Mouse (Mus musculus) thymus, adult 2 months (tissue): ENCODE measurements around the gene Dnajc3. TPM values are rescaled to one million over a fixed set of nuclear protein-coding genes. Genes with fewer than 3 reads are reported as not detected.
A peak's percentile ranks its signal among the peaks of the same experiment; 100 is the strongest.

Experiments used
- DNase-seq: peaks from one replicate; pipeline ENCODE4 v3.0.0; 2021
- H3K27ac ChIP-seq: fragments of 200-500 bp; 2 replicates; pipeline ENCODE4 v1.5.1; 2012; ENCODE audit warnings: low read length, control low read depth; ENCODE audit not compliant: control insufficient read depth, insufficient read depth
- H3K27me3 ChIP-seq: fragments of 200-500 bp; 2 replicates; pipeline ENCODE4 v1.6.1; 2012; ENCODE audit warnings: mild to moderate bottlenecking, low read length, moderate library complexity, mixed read lengths; ENCODE audit not compliant: control insufficient read depth, insufficient read depth
- H3K36me3 ChIP-seq: fragments of 200-500 bp; 2 replicates; pipeline ENCODE4 v1.6.1; 2012; ENCODE audit warnings: mild to moderate bottlenecking, low read length, moderate library complexity; ENCODE audit not compliant: control insufficient read depth, insufficient read depth
- H3K4me1 ChIP-seq: fragments of 200-500 bp; replicated peaks from 2 replicates; pipeline ENCODE4 v1.6.1; 2012; ENCODE audit warnings: low read length; ENCODE audit not compliant: control insufficient read depth, insufficient read depth
- H3K4me3 ChIP-seq: fragments of 200-500 bp; 2 replicates; pipeline ENCODE4 v1.5.1; 2012; ENCODE audit warnings: mild to moderate bottlenecking, low read length, control low read depth, moderate library complexity; ENCODE audit not compliant: control insufficient read depth, insufficient read depth
- CTCF ChIP-seq: fragments of 200-500 bp; IDR thresholded peaks from 2 replicates; pipeline ENCODE4 v1.5.1; 2012; ENCODE audit warnings: mild to moderate bottlenecking, control low read depth, low read length, moderate library complexity, borderline replicate concordance; ENCODE audit not compliant: control insufficient read depth, poor library complexity, insufficient read depth; ENCODE audit errors: extremely low read depth
- POLR2A ChIP-seq: fragments of 200-500 bp; IDR thresholded peaks from 2 replicates; pipeline ENCODE4 v1.6.1; 2012; ENCODE audit warnings: mild to moderate bottlenecking, low read length, control low read depth, moderate library complexity; ENCODE audit not compliant: control insufficient read depth, poor library complexity, insufficient read depth; ENCODE audit errors: extremely low read depth
- WGBS: fragments of 180-500 bp; shearing (Covaris S2); methylation state at CpG from one replicate; pipeline ENCODE4 v1.1.7; 2018; 5-methylcytosine and 5-hydroxymethylcytosine counted together
- polyA plus RNA-seq: library from polyadenylated mRNA; depleted of rRNA; stranded (reverse); fragments of >200 nt; gene quantifications from 2 replicates; pipeline ENCODE4 v1.2.3, GENCODE M21; 2012

The Dnajc3 gene
- polyA plus RNA-seq, 1 experiment: 29.8 TPM

- TF ChIP-seq CTCF (no peak), POLR2A (no peak)
- no peak overlapping the region for H3K4me3 ChIP-seq
- 5% methylated on average over 2 of the region's 2 CpGs for WGBS
- peaks cover 54% of the 10 kb centered on the region for H3K4me1 ChIP-seq
- no peaks in the 10 kb centered on the region for H3K36me3 ChIP-seq
- peak overlapping the region; percentile 67 for H3K27ac ChIP-seq
- no peaks in the 10 kb centered on the region for H3K27me3 ChIP-seq
- peak; percentile 72 for DNase-seq
Measured at GRCm38 (mm10) chr14:118929779-118930178, 8.0 kb upstream of the Dnajc3 start.

DNA sequence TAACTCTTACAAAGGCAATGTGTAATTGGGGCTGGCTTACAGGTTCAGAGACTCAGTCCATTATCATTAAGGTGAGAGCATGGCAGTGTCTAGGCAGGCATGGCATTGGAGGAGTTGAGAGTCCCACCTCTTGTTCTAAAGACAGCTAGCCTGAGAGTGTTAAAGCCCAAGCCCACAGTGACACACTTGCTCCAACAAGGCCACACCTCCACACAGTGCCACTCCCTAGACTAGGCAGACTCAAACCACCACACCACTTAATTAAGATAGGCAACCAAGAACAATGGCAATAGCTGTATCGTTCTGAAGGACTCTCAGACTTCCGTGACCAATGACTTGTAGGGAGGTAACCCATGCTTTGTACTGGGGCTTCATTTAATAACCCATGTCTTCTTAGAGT, 7.0 kb upstream of the Dnajc3 start:
- DNase-seq: no peak
- Histone ChIP-seq H3K36me3 (no peaks in the 10 kb centered on the region), H3K27me3 (no peaks in the 10 kb centered on the region), H3K4me3 (no peak overlapping the region), H3K27ac (no peak overlapping the region), H3K4me1 (peaks cover 56% of the 10 kb centered on the region)
- TF ChIP-seq CTCF (no peak), POLR2A (no peak)
- WGBS: 49% methylated on average over 2 of the region's 2 CpGs

- Histone ChIP-seq H3K36me3 (no peaks in the 10 kb centered on the region), H3K27me3 (no peaks in the 10 kb centered on the region), H3K4me1 (peaks cover 53% of the 10 kb centered on the region), H3K4me3 (no peak overlapping the region), H3K27ac (no peak overlapping the region)
- WGBS: 100% methylated on average over 2 of the region's 2 CpGs
- no peak for TF ChIP-seq CTCF
- no peak for TF ChIP-seq POLR2A
- DNase-seq: no peak
Measured at GRCm38 (mm10) chr14:118931181-118931580, 6.6 kb upstream of the Dnajc3 start.

DNA sequence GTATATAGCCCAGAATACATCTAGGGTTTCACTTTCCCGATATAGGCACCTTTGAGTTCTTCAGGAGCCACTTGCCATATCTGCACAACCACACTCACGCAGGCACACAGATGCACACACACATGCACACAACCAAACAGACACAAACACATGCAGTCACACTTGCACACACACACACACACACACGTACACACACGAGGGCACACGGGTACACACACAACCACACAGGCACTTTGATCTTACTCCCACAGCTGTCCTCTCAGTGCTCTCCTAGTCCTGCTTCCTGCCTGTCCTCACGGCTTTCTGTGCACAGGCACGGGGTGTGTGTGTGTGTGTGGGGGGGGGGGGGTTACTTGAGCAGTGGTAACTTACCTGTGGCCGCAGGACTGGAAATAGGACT, 4.8 kb upstream of the Dnajc3 start:
- TF ChIP-seq CTCF (no peak), POLR2A (no peak)
- 5% methylated on average over 8 of the region's 8 CpGs for WGBS

GRCm38 (mm10) chr14:118934686-118935085, 3.1 kb upstream of the Dnajc3 start:
- no peak for DNase-seq
- TF ChIP-seq POLR2A: no peak
- no peak for TF ChIP-seq CTCF
- 98% methylated on average over 9 of the region's 9 CpGs for WGBS
- Histone ChIP-seq H3K4me3 (no peak overlapping the region), H3K27ac (no peak overlapping the region), H3K27me3 (no peaks in the 10 kb centered on the region), H3K36me3 (no peaks in the 10 kb centered on the region), H3K4me1 (peaks cover 43% of the 10 kb centered on the region)

More for the DNA sequence above, 4.8 kb upstream of the Dnajc3 start:
- Histone ChIP-seq H3K27me3 (no peaks in the 10 kb centered on the region), H3K36me3 (no peaks in the 10 kb centered on the region), H3K4me1 (peaks cover 52% of the 10 kb centered on the region), H3K27ac (peak overlapping the region; percentile 35; the same call in 1 of the 2 replicates), H3K4me3 (no peak overlapping the region)
- DNase-seq: no peak

DNA sequence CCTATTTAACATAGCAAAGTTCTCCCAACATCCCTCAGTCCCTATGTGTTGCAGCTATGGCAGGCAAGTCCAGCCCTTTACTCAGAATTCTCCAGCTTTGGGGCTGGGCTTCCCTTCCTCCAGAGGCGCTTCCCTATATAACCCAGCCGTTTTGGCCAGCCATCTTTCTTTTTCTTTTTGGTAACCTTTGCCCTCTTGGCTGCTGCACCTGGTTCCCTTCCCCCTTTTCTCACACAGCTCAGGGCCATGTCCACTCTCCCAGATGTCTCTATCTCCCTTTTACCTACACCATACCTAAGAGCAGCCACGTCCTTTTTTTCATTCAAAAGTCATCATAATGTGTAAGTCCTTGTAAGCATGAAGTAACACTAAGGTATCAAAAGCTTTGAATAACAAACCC, 1.5 kb upstream of the Dnajc3 start:
- H3K27me3 ChIP-seq: no peaks in the 10 kb centered on the region
- peaks cover 40% of the 10 kb centered on the region for H3K4me1 ChIP-seq
- H3K36me3 ChIP-seq: no peaks in the 10 kb centered on the region

DNA sequence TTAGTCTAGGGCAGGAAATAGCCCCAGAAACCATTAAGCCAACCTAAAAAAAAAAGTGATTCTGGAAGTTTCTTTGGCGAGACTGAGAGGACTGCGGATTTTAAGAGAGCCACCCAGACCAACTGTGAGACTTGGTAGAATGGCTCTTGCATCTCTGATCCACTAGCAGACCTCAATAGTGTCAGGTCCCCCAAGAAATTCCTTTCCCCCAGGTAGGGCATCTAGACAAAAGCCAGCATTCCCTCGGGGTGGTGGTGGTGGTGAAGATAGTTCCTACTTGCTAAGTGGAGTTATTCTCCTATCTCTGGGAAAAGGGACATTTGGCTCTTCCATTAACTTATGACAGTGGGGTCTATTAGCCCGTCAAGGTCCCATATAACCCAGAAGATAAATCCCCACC, 824 bp upstream of the Dnajc3 start:
- TF ChIP-seq CTCF (no peak), POLR2A (no peak)
- H3K4me1 ChIP-seq: peaks cover 38% of the 10 kb centered on the region
- peak overlapping the region; percentile 60 for H3K4me3 ChIP-seq
- no peak for DNase-seq
- WGBS: 36% methylated on average over 4 of the region's 4 CpGs
- H3K27me3 ChIP-seq: no peaks in the 10 kb centered on the region
- H3K27ac ChIP-seq: peak overlapping the region; percentile 31; the same call in 1 of the 2 replicates
- H3K36me3 ChIP-seq: no peaks in the 10 kb centered on the region

More for the DNA sequence above, 1.5 kb upstream of the Dnajc3 start:
- no peak for DNase-seq
- WGBS: 79% methylated on average over 3 of the region's 3 CpGs
- TF ChIP-seq CTCF (no peak), POLR2A (no peak)
- no peak overlapping the region for H3K27ac ChIP-seq
- H3K4me3 ChIP-seq: no peak overlapping the region
